Mouse (Mus musculus): ENCODE measurements around the gene Iars2.

GRCm38 (mm10) chr1:185377429-185377828, 48.2 kb upstream of the Iars2 start:
- no peak for TF ChIP-seq GATA1 (IDR thresholded peaks at IDR 0.05; ENCODE audit: borderline replicate concordance, low read length)
- TF ChIP-seq FLI1 (IDR thresholded peaks at IDR 0.05; ENCODE audit: low read length) = no peak

Data from megakaryocyte, embryonic 14.5 days (primary cell).